Mouse (Mus musculus) ES-E14 (cell line): ENCODE data around the gene Chst12. TPM values are rescaled to one million over a fixed set of nuclear protein-coding genes. Genes with fewer than 3 reads are reported as not detected.
A peak's percentile ranks its signal among the peaks of the same experiment; 100 is the strongest.

ENCODE experiments used
- DNase-seq: peaks from one replicate; pipeline ENCODE4 v3.0.0-alpha.2; 2013; ENCODE audit warnings: low read depth, low spot score
- H3K27ac ChIP-seq: 2 replicates; pipeline ENCODE4 v1.5.1; 2012; ENCODE audit warnings: low read depth, mild to moderate bottlenecking, low read length, moderate library complexity, mixed read lengths; ENCODE audit not compliant: poor library complexity, insufficient read depth, severe bottlenecking
- H3K36me3 ChIP-seq: 2 replicates; pipeline ENCODE4 v1.6.1; 2012; ENCODE audit warnings: mild to moderate bottlenecking, low read length, moderate library complexity, mixed read lengths; ENCODE audit not compliant: control insufficient read depth, poor library complexity, insufficient read depth, severe bottlenecking
- H3K4me1 ChIP-seq, 2 experiments: fragments of 150-350 bp in 1 of 2; sonication (generic) in 1 of 2; 2 replicates each; pipeline ENCODE4 v1.6.1; 2012; ENCODE audit warnings: low read length in 2 of 2, mild to moderate bottlenecking in 1 of 2, mixed read lengths in 1 of 2; ENCODE audit not compliant: control insufficient read depth in 2 of 2, insufficient read depth in 2 of 2, poor library complexity in 1 of 2
- H3K4me3 ChIP-seq, 2 experiments: fragments of 150-350 bp in 1 of 2; sonication (generic) in 1 of 2; 2 replicates each; pipeline ENCODE4 v1.5.1; 2012; ENCODE audit warnings: low read length in 2 of 2, low read depth in 1 of 2, mild to moderate bottlenecking in 1 of 2, mixed read lengths in 1 of 2; ENCODE audit not compliant: insufficient read depth in 1 of 2, poor library complexity in 1 of 2, severe bottlenecking in 1 of 2
- H3K9ac ChIP-seq: 2 replicates; pipeline ENCODE4 v1.6.1; 2012; ENCODE audit warnings: low read depth, mild to moderate bottlenecking, low read length, mixed read lengths; ENCODE audit not compliant: poor library complexity, insufficient read depth, severe bottlenecking
- H3K9me3 ChIP-seq: fragments of 150-350 bp; sonication (generic); 2 replicates; pipeline ENCODE4 v1.6.1; 2012; ENCODE audit warnings: low read depth, mild to moderate bottlenecking, low read length; ENCODE audit not compliant: control insufficient read depth, insufficient read depth
- CHD2 ChIP-seq: IDR thresholded peaks from 2 replicates; pipeline ENCODE4 v1.6.1; 2014; ENCODE audit warnings: mild to moderate bottlenecking, low read depth, low read length, inconsistent platforms
- HCFC1 ChIP-seq: IDR thresholded peaks from 2 replicates; pipeline ENCODE4 v1.6.1; 2012; ENCODE audit warnings: low read length, inconsistent platforms, borderline replicate concordance; ENCODE audit not compliant: insufficient read depth
- MAFK ChIP-seq: IDR thresholded peaks from 2 replicates; pipeline ENCODE4 v1.6.1; 2014; ENCODE audit warnings: mild to moderate bottlenecking, low read depth, low read length, inconsistent platforms; ENCODE audit not compliant: insufficient read depth
- ZC3H11A ChIP-seq: IDR thresholded peaks from 2 replicates; pipeline ENCODE4 v1.6.1; 2012; ENCODE audit warnings: low read depth, mild to moderate bottlenecking, inconsistent platforms, low read length, borderline replicate concordance
- ZNF384 ChIP-seq: IDR thresholded peaks from 2 replicates; pipeline ENCODE4 v1.6.1; 2012; ENCODE audit warnings: low read depth, low read length, inconsistent platforms
- in situ Hi-C, 2 experiments: fragments of 600-800 bp; cut with MboI; formaldehyde crosslinking; loops; one replicate each; pipeline ENCODE4 v1.15.1; 2025; ENCODE audit warnings: low sequenced_read_pairs in 2 of 2, inconsistent platforms in 1 of 2; ENCODE audit not compliant: unreplicated experiment in 2 of 2
- total RNA-seq: library from RNA; depleted of rRNA; stranded (reverse); fragments of 300-350 nt; gene quantifications from 2 replicates; pipeline ENCODE4 v1.2.3, GENCODE M21; 2012

The Chst12 gene
- total RNA-seq, 1 experiment, result 34.8 TPM

- peaks cover 9 to 25% of the 10 kb centered on the region in 2 experiments for H3K4me1 ChIP-seq
These were observed 60.5 kb downstream of the Chst12 start for GRCm38 (mm10) chr5:140565856-140566255.

GRCm38 (mm10) chr5:140566271-140566670 lies 60.9 kb downstream of the Chst12 start:
- Histone ChIP-seq H3K27ac (no peak overlapping the region), H3K4me3 (no peak overlapping the region), H3K9me3 (no peaks in the 10 kb centered on the region), H3K9ac (no peak overlapping the region), H3K36me3 (no peaks in the 10 kb centered on the region), H3K4me1 (peaks cover 9 to 25% of the 10 kb centered on the region in 2 experiments)
- TF ChIP-seq HCFC1 (no peak), ZC3H11A (no peak), ZNF384 (no peak), MAFK (no peak), CHD2 (no peak)
- no peak for DNase-seq
- in situ Hi-C loops, result no loop called here

More at GRCm38 (mm10) chr5:140565856-140566255, 60.5 kb downstream of the Chst12 start:
- no peak overlapping the region for H3K4me3 ChIP-seq
- in situ Hi-C loops, result no loop called here
- no peak overlapping the region for H3K27ac ChIP-seq
- no peak for DNase-seq
- H3K36me3 ChIP-seq, result no peaks in the 10 kb centered on the region
- H3K9ac ChIP-seq, result no peak overlapping the region
- no peaks in the 10 kb centered on the region for H3K9me3 ChIP-seq
- no peak for TF ChIP-seq MAFK
- TF ChIP-seq HCFC1, result no peak
- no peak for TF ChIP-seq ZNF384
- TF ChIP-seq ZC3H11A, result no peak
- no peak for TF ChIP-seq CHD2

GRCm38 (mm10) chr5:140567321-140567720 lies 62.0 kb downstream of the Chst12 start:
- H3K4me3 ChIP-seq, result peak overlapping the region; percentile 33 to 47; a peak in 2 of 4 replicates
- H3K36me3 ChIP-seq, result no peaks in the 10 kb centered on the region
- no peak overlapping the region for H3K9ac ChIP-seq
- no peaks in the 10 kb centered on the region for H3K9me3 ChIP-seq
- H3K27ac ChIP-seq, result no peak overlapping the region
- TF ChIP-seq ZC3H11A, result no peak
- TF ChIP-seq ZNF384, result no peak
- no peak for TF ChIP-seq HCFC1
- no peak for TF ChIP-seq CHD2
- TF ChIP-seq MAFK, result no peak
- DNase-seq, result peak; percentile 78
- in situ Hi-C loops, result no loop called here
- H3K4me1 ChIP-seq, result peaks cover 9 to 28% of the 10 kb centered on the region in 2 experiments

- peaks cover 9 to 28% of the 10 kb centered on the region in 2 experiments for H3K4me1 ChIP-seq
- no peaks in the 10 kb centered on the region for H3K9me3 ChIP-seq
- H3K4me3 ChIP-seq, result no peak overlapping the region
- no peak overlapping the region for H3K27ac ChIP-seq
- in situ Hi-C loops, result no loop called here
- no peak for TF ChIP-seq HCFC1
- no peak for TF ChIP-seq ZNF384
- TF ChIP-seq ZC3H11A, result no peak
- TF ChIP-seq CHD2, result no peak
- no peak for TF ChIP-seq MAFK
- no peak for DNase-seq
- no peak overlapping the region for H3K9ac ChIP-seq
- no peaks in the 10 kb centered on the region for H3K36me3 ChIP-seq
These were observed 62.4 kb downstream of the Chst12 start for GRCm38 (mm10) chr5:140567751-140568150.
